Mouse (Mus musculus): ENCODE results near the gene Mybbp1a.

Gene Mybbp1a

DNA sequence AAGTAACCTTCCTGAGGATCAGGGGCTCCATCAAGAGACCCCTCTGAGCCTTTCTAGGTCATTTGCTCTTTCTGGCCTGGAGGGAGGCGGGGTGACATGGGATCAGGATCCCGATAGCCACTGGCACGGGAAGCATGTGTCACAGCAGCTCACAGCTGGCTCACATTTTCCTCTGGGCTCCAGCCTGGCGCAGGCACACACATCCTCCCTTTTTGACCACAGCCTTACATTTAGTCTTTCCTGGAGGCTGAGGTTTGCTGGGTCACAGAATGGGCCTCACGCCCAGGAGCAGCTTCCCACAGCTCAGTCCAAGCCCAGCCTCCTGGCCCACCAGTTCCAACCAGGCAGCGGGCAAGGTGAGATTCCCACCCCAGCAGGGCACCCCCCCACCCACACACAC is 37.1 kb downstream of the Mybbp1a start:
- DNase-seq: no peak

DNA sequence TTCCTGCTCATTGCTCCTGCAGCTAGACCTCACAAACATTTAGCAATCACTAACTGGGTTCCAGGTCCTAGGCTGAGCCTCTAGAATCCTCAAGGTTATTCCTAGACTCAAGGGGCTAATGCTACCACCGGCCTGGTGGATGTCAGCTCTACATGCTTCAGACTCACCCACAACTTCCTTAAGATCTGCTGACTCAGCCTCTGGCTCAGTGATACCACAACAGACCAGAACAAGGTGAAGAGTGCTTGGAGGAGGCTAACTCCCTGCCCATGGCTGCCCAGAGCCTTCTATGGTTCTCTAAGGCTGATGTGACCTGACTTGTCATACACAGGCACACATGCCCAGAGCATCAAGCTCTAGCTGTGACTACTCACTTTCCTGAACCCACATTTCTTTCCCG is 38.3 kb downstream of the Mybbp1a start:
- no peak for DNase-seq

DNA sequence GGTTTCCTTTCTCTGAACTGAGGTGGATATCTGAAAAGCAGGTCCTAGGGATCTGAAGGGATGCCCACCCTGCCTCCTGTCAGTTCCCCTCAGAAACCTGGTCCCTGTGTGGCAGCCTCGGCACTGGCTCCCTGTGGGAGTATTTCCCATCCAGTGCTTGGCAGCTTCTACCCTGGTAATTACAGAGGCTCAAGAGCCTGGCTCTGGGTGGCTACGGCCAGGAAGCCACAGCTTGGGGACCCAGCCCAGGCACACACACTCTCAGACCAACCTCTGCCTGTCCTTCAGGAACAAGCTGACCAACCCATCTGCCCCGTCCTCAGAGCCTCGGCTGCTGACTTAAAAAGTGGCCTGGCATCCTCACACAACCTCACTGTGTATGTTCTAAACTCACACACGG is 40.2 kb downstream of the Mybbp1a start:
- no peak for DNase-seq

DNA sequence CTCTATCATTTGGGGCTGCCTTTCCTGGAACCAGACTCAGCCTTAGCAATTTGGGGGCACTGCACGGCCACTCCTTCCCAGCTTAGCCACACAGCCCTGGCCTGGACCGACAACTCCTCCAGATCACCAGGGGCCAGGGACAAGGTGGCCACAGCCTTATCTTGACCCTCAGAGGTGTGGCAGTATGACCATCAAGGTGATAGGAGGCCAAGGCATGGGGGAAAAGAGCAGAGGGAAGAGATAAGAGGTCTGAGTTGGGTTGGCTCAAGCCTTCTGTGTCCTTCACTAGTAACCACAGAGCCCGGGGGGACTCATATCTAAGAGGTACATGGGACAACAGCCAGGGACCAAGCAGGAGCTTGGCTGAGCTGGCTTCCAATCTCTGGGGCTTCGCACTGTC is 40.8 kb downstream of the Mybbp1a start:
- DNase-seq: no peak

DNA sequence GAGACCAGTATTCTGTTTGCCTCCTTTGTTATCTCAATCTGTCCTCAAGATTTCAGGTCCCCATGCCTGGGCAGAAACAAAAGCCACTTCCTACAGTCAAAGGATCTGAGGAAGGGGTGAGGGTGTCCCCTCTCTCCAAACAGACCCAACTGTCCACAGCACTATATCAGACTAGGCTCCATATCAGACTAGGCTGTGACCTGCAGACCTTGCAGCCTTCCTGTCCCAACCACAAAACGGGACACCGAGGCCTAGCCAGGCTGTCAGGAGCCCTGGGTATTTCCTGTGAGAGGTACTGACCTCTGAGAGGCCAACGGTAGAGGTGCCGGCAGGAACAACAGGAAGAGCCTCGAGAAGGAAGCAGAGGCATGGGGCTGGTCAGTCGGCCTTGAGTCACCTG is 43.4 kb downstream of the Mybbp1a start:
- DNase-seq: no peak

DNA sequence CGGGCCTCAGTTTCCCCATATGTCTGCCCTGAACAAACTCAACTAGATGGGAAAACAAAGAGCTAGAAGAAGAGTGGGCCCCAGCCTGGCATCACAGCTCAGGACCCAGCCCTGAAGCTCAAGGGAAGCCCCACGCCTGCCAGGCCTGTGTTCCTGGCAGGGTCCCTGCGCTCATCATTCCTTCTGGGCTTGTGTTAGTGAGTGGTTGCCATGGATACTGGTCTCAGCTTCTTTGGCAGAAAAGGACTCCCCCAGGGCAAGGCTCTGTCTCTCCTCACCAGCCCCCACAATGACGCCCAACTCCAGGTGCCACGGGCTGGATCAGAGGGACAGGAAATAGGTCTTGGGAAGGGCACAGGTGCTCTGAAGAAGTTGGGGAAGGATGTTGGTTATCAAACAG is 44.0 kb downstream of the Mybbp1a start:
- no peak for DNase-seq

DNA sequence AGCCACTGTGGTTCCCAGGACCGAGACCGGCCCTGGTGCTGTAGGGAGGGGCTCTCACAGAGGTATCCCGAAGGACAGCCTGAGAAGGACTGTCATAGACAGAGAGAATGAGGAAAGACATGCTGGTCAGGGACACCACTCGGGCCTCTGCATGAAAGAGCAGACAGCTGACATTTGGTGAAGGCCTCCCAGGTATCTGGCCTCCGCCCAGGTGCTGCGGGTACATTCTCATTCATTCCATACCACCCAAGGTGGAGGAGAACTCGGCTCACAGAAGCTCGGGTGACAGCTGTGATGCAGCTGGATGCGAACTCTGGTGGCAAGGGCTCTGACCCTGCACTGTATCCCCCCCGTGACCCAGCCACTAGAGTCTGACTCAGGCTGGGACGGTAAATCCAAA is 44.8 kb downstream of the Mybbp1a start:
- DNase-seq: no peak

DNA sequence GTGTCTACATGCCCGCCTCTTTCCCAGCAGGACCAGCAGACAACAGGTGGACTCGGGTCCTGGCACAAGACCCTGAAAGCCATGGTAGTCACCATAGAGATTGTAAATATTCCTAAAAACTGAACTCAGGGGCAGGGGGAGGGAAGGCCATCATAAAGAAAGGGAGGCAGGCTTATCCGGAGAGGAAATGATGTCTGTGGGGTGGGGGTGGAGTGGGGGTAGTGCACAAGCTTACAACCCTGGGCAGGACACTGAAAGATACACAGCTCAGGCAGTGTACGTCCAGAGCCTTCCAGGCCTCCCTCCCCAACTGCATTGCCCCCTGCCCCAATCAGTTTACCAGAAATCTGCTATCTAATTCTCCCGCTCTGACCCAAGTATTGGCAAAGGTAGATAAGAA is 46.0 kb downstream of the Mybbp1a start:
- DNase-seq: no peak

DNA sequence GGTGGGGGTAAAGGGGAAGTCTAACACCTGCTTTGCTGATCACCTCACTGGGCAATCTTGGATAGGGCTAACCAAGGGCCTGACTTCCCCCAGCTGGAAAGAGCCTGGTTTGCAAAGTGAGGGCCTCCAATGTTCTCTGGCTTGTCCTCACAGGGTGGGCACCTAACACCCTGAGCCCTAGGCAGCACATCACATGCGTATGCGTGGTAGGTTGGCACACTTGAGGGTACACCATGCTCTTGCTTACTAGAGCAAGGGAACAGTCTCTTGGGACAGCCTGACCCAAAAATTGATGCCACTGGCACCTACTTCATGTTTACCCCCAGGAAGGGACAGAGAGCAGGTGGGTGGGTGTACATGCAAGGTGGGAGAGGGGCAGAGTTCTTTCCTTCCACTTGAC is 46.6 kb downstream of the Mybbp1a start:
- DNase-seq: no peak

DNA sequence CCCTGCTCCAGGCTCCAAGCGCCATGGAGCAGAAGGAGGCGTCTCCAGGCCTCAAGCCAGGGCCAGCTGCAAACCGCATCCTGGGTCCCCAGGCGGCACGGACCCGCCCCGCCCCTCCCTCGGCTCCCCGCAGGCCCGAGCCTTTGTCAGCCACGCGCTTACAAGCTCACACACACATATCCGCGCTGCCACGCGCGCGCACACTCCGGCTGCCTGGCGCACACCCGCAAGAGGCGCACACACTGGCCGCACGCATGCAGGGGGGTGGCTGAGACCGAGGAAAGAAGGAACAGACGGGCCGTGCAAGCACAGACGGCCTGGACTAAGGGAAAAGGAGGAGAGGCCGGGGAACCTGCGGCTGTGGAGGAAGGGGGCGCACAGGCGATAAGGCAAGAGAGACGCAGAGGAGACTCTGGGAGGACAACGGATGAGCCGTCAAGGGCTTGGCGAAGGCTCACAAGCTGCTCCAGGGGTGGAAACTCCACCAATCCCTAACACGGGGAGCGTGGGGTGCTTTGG is 47.7 kb downstream of the Mybbp1a start:
- no peak for DNase-seq

DNA sequence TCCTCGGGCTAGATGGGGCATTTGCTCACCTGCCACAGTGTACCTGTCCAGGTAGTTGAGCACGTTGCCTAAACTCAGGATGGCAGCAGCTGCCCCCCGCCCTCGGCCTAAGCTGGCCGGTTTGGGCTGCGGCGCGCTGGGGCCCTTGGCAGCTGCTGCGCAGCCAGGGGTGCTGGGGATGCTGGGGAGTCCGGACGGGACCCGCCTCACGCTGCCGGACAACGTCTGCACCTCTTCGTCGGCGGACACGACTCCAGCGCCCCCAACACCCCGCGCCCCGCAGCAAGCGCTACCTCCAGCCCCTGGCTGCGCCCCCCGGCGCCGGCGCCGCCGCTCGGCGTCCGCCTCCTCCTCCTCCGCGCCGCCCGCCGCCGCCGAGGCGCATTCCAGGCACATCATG is 48.2 kb downstream of the Mybbp1a start:
- no peak for DNase-seq

DNA sequence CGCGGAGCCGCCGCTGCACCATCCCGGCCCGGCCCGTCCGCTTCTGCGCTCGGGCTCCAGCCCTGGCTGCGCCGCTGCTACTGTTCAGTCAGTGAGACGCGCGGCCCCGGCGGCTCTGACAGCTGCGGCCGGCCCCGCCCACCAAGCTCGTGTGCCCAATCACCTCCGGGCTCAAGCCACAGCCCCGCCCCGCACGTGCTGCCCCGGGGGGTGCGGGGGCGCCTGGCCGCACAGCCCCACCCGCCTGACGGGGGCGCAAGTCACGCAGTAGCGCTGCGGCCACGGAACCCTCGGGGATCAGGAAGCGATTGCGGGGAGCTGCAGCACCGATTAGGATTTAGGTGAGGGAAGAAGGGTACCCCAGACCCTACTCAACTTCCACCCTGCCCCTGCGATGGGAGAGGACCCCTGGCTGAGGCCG is 48.7 kb downstream of the Mybbp1a start, which contains the start of gene Spns2:
Spns2 (minus strand) TSS at position 24 of the 421 bp plus-strand sequence.
- DNase-seq: peak; percentile 76 to 78

DNA sequence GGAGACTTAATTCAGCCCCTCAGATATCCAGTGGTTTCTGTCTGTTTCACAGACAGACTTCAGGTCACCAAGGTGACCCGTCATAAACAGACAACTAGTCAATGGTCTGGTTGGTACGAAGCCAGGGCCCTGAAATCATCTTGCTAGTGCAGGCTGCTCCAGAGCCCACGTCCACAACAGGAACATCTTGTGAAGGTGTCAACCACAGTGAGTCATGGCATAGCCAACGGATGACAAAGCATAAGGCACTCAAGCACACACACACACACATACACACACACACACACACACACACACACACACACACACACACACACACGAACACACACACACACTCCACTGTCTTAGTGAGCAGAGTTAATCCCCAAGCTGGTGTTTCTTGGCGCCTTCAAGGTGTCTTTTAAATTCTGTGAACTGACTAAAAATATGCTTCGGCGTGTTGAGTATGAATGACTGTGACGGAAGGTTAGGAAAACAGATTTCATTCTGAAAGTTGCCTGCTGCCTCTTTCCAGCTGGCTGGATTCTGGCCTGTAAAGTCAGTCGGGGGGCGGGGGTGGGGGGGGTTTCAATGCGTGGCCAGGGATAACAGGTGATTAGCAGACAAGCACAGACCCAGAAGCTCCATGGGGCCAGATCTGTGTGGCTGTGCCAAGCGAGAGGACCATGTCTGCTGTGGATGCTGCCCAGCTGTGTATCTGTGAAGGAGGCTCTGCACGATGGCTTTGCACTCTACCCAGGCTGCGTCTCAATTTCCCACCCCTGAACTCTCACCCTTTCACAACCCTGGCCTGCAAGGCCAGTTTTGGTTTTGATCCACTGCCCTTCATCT is 50.2 kb downstream of the Mybbp1a start:
- no peak for DNase-seq

DNA sequence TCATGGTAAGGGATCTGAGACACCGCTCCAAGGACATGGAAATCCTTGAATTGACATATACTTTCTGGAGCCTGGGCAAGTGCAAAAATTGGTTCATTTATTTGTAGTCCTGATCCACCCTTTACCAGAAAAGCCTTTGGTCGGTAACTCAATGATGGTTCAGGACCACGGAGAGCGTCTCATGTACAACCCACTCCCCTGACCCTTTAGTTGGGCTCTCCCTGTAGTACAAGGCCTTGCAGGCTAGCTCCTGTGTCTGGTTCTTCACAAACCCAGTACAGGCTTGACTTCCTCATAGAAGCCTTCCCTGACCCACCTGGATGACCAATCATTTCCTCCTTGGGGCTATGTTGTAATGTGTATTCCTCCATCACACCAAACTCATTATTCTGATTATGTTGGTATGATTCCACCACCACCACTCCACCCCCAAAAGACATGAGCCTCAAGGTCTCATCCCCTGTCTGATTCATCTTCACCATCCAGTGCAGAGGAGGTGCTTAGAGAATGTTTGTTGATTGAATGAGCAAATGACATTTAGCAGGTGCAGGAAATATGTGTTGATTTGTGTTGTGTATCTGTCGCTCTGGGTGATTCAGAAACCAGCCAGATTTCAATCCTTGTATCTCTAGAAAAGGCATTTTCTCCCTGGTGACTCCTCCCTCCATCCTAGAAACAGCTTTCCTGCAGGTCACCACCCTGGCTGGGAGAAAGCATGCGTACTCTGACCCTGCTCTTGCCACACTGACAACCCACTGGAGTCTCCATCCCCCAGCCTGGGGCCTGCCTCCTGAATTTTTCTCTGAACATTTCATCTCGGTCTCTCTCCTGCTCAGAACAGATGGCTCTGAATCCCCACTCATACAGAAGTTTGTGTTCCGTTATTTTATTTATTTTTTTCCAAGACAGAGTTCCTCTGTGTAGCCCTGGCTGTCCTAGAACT is 53.2 kb downstream of the Mybbp1a start:
- no peak for DNase-seq

DNA sequence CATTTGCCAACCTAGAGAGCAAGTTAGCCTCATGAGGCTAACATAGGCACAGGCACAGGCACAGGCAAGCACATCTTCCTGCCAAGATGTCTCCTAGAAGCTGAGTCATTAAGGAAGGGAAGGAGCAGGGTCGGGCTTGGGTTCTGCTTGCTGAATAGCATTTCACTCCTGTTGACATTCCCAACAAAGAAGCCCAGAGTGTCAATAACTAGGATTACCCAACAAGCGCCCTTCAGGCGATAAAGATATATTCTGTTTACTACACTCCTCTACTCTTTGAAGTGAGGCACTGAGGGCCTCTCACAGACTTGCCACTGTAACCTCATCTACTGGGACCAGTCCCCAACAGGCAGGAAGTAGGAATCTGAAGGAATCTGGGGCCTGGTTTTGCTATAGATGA is 54.9 kb downstream of the Mybbp1a start:
- DNase-seq: no peak

DNA sequence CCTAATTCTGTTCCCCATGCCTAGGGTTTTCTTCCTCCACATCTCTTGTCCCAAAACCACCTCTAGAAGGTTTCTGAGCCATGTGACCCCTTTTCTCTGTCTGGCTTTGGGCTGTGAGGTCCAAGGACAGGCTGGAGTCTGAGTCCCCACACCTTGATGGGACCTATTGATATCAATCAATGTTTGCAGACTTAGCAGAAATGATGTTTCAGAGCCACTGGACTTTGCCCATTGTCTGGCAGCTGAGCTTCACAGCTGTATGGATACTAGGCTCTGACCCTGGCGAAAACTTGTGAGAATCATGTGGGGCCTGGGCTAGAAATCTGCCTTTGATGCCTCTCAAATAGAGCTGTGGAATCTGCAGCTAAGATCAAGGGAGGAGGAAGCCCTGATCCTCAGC is 55.6 kb downstream of the Mybbp1a start:
- no peak for DNase-seq

DNA sequence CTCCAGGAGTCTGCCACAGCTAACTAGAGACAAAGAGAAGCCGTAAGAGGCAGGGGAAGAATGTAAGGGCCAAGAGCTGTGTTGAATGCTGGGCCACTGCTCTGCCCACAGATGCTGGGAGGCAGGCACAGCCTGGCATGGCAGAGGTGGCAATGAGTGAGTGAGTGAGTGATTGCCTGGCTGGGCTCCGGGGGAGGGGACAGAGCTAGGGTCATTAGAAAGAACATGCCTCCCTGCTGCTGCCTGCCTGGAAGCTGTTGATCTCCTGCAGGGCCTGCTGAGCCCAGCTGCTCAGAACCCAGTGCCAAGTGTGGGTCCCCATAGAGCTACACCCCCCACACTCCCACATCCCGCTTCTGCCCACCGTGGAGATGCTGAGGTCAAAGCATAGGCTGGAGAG is 56.2 kb downstream of the Mybbp1a start:
- DNase-seq: no peak

DNA sequence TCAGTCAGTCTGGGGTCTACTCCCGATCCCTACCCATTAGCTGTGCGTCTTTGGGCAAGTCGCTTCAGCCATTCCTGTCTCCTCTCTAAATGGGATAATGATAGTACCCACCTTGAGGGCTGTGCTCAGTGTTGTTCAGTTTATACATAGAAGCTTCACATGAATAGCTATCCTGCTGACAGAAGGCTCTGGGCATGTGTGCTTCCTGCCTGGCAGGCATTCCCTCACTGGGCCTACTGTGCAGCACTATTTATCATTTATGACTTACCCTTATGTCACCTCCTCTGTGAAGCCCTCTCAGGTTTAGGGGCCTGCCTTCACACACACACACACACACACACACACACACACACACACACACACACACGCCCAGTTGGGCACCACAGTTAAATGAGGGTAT is 59.0 kb downstream of the Mybbp1a start:
- no peak for DNase-seq

Measured in thymus, adult 18-20 months (tissue).